Comparison of ENCODE assay signal across 15 mouse cellular contexts in genomic region chr14:24144421-24144820, GRCm38 (mm10).
DNase-seq lines count a peak whose midpoint lies in the region; ATAC-seq and TF ChIP-seq lines count a peak whose summit lies in the region.
"Had no signal": no experiment of that assay in that cellular context is flagged by ENCODE, and none has a peak within 500 bp of the region (broad histone marks: within the 10 kb centered on the region; RNA-seq: fewer than 3 reads in every experiment).

No protein-coding gene starts in this region.

- no peaks in the 10 kb centered on the region for H3K27me3 ChIP-seq in lung, embryonic 14.5 days (ENCODE audit: insufficient read depth, low read length)
- H3K27me3 ChIP-seq in hindbrain, embryonic 11.5 days (ENCODE audit: control insufficient read depth, insufficient read depth, low read length): no peaks in the 10 kb centered on the region
- no peaks in the 10 kb centered on the region for H3K27me3 ChIP-seq in midbrain, embryonic 16.5 days (ENCODE audit: control insufficient read depth, insufficient read depth, low read depth, low read length)

- no peak overlapping the region for H3K9ac ChIP-seq in lung, embryonic 14.5 days
- H3K9ac ChIP-seq in hindbrain, embryonic 11.5 days (ENCODE audit: low read depth, low read length): no peak overlapping the region
- no peak overlapping the region; the same call in 1 of the 2 replicates for H3K9ac ChIP-seq in midbrain, embryonic 16.5 days (ENCODE audit: low read depth, low read length)

- no peak overlapping the region for H3K4me2 ChIP-seq in lung, embryonic 14.5 days
- no peak overlapping the region for H3K4me2 ChIP-seq in hindbrain, embryonic 11.5 days (replicated peaks; ENCODE audit: low read depth, low read length)
- H3K4me2 ChIP-seq in midbrain, embryonic 16.5 days (ENCODE audit: low read length): no peak overlapping the region; the same call in 1 of the 2 replicates

- DNase-seq in lung, embryonic 14.5 days: peak; percentile 23
- DNase-seq in lung, postnatal 25 days (ENCODE audit: low spot score): no peak
- peak; percentile 14 for DNase-seq in brain, adult 2 months (ENCODE audit: low read depth, low spot score)
- peak; percentile 52 for DNase-seq in hindbrain, embryonic 11.5 days (ENCODE audit: low spot score)
- no peak for DNase-seq in cerebellum, adult 9-10 months
- DNase-seq: adrenal gland, postnatal 25 days; cerebellum, postnatal 10 days; heart, adult 18-20 months; heart, postnatal 4 days; left cerebral cortex, postnatal 4 days; lung, adult 18-20 months; right cerebral cortex, postnatal 25 days had no signal

- ATAC-seq in lung, embryonic 14.5 days (ENCODE audit: insufficient read depth): no peak
- no peak for ATAC-seq in hindbrain, embryonic 11.5 days (ENCODE audit: low FRiP score)
- peak; percentile 66 for ATAC-seq in midbrain, embryonic 16.5 days
- no peak for ATAC-seq in activated CD4-positive, CD25-positive, alpha-beta regulatory T cell, adult 4 months
- no peak for ATAC-seq in CD4-positive, CD25-positive, alpha-beta regulatory T cell, adult 4 months

- peaks cover 73% of the 10 kb centered on the region for H3K36me3 ChIP-seq in lung, embryonic 14.5 days (ENCODE audit: insufficient read depth)
- H3K36me3 ChIP-seq in hindbrain, embryonic 11.5 days (ENCODE audit: control insufficient read depth, insufficient read depth, low read length): no peaks in the 10 kb centered on the region
- peaks cover 23% of the 10 kb centered on the region for H3K36me3 ChIP-seq in midbrain, embryonic 16.5 days (ENCODE audit: control insufficient read depth, insufficient read depth, low read length)

- WGBS in lung, embryonic 14.5 days: 27% methylated on average over 8 of the region's 8 CpGs
- 31% methylated on average over 8 of the region's 8 CpGs for WGBS in hindbrain, embryonic 11.5 days
- 17% methylated on average over 8 of the region's 8 CpGs for WGBS in midbrain, embryonic 16.5 days

- no peak for TF ChIP-seq CTCF in lung, embryonic 14.5 days (IDR thresholded peaks at IDR 0.05; ENCODE audit: low read depth)

- no peak overlapping the region for H3K4me3 ChIP-seq in lung, embryonic 14.5 days (ENCODE audit: low read depth, low read length)
- no peak overlapping the region for H3K4me3 ChIP-seq in hindbrain, embryonic 11.5 days (ENCODE audit: low read depth, low read length)
- no peak overlapping the region for H3K4me3 ChIP-seq in midbrain, embryonic 16.5 days (ENCODE audit: low read depth, low read length)

- no peaks in the 10 kb centered on the region for H3K4me1 ChIP-seq in lung, embryonic 14.5 days (ENCODE audit: insufficient read depth)
- H3K4me1 ChIP-seq in hindbrain, embryonic 11.5 days (replicated peaks; ENCODE audit: control insufficient read depth, insufficient read depth, low read length): no peaks in the 10 kb centered on the region; the same call in 1 of the 2 replicates
- H3K4me1 ChIP-seq in midbrain, embryonic 16.5 days (ENCODE audit: control insufficient read depth, insufficient read depth, low read length): peaks cover 8% of the 10 kb centered on the region

- H3K9me3 ChIP-seq in lung, embryonic 14.5 days (ENCODE audit: low read depth, low read length): no peaks in the 10 kb centered on the region
- H3K9me3 ChIP-seq in hindbrain, embryonic 11.5 days (ENCODE audit: control insufficient read depth, low read length): no peaks in the 10 kb centered on the region
- H3K9me3 ChIP-seq in midbrain, embryonic 16.5 days (replicated peaks; ENCODE audit: control insufficient read depth, low read length, poor library complexity, severe bottlenecking): no peaks in the 10 kb centered on the region

- H3K27ac ChIP-seq in lung, embryonic 14.5 days (ENCODE audit: low read depth): no peak overlapping the region
- H3K27ac ChIP-seq in hindbrain, embryonic 11.5 days (ENCODE audit: low read depth, low read length): no peak overlapping the region
- peak overlapping the region; percentile 12; the same call in 1 of the 2 replicates for H3K27ac ChIP-seq in midbrain, embryonic 16.5 days (ENCODE audit: low read length)

Comparison
In these comparisons a context has a peak if more than half of its experiments do, and no peak if none do; other contexts are left out.
1. DNase-seq: peak in lung, embryonic 14.5 days (single experiment), brain, adult 2 months (single experiment) and hindbrain, embryonic 11.5 days (single experiment); none in lung, postnatal 25 days (single experiment) and cerebellum, adult 9-10 months (single experiment).